Mouse (Mus musculus): Measurements from ENCODE around the gene Gm10645. TPM values are rescaled to one million over a fixed set of nuclear protein-coding genes. Genes with fewer than 3 reads are reported as not detected.

Gm10645 gene
- polyA plus RNA-seq, 1 experiment from 2014 or later: 0.93 TPM

- ATAC-seq (ENCODE audit: insufficient number of reproducible peaks, low FRiP score, low TSS enrichment, low read depth): no peak
- Histone ChIP-seq H3K4me3 (ENCODE audit: low read depth, low read length) (no peak overlapping the region), H3K9me3 (ENCODE audit: control insufficient read depth, low read length) (no peaks in the 10 kb centered on the region), H3K27ac (replicated peaks; ENCODE audit: low read depth, low read length) (no peak overlapping the region), H3K4me2 (ENCODE audit: low read depth, severe bottlenecking) (no peak overlapping the region), H3K36me3 (ENCODE audit: control insufficient read depth, insufficient read depth, low read length) (no peaks in the 10 kb centered on the region), H3K4me1 (ENCODE audit: control insufficient read depth, insufficient read depth, low read length) (0 out of 2 replicates have a peak, but pooled peaks cover 2% of the 10 kb centered on the region), H3K27me3 (ENCODE audit: control insufficient read depth, insufficient read depth, low read length) (no peaks in the 10 kb centered on the region), H3K9ac (ENCODE audit: low read length) (no peak overlapping the region)
- DNase-seq (ENCODE audit: low spot score): no peak
- 49% methylated on average over 2 of the region's 2 CpGs for WGBS
These were observed 10.8 kb upstream of the Gm10645 start for GRCm38 (mm10) chr8:83176785-83177184.

GRCm38 (mm10) chr8:83175680-83176079 is 9.7 kb upstream of the Gm10645 start:
- H3K27ac ChIP-seq (replicated peaks; ENCODE audit: low read depth, low read length): no peak overlapping the region
- 72% methylated on average over 10 of the region's 10 CpGs for WGBS
- H3K4me1 ChIP-seq (ENCODE audit: control insufficient read depth, insufficient read depth, low read length): 0 out of 2 replicates have a peak, but pooled peaks cover 2% of the 10 kb centered on the region
- no peaks in the 10 kb centered on the region for H3K27me3 ChIP-seq (ENCODE audit: control insufficient read depth, insufficient read depth, low read length)
- ATAC-seq (ENCODE audit: insufficient number of reproducible peaks, low FRiP score, low TSS enrichment, low read depth) (no peak), DNase-seq (ENCODE audit: low spot score) (no peak)
- H3K9ac ChIP-seq (ENCODE audit: low read length): no peak overlapping the region
- no peaks in the 10 kb centered on the region for H3K36me3 ChIP-seq (ENCODE audit: control insufficient read depth, insufficient read depth, low read length)
- no peak overlapping the region for H3K4me2 ChIP-seq (ENCODE audit: low read depth, severe bottlenecking)
- no peak overlapping the region for H3K4me3 ChIP-seq (ENCODE audit: low read depth, low read length)
- no peaks in the 10 kb centered on the region for H3K9me3 ChIP-seq (ENCODE audit: control insufficient read depth, low read length)

GRCm38 (mm10) chr8:83170894-83171293 is 4.9 kb upstream of the Gm10645 start:
- Histone ChIP-seq H3K4me3 (ENCODE audit: low read depth, low read length) (no peak overlapping the region), H3K9me3 (ENCODE audit: control insufficient read depth, low read length) (no peaks in the 10 kb centered on the region), H3K27me3 (ENCODE audit: control insufficient read depth, insufficient read depth, low read length) (no peaks in the 10 kb centered on the region), H3K9ac (ENCODE audit: low read length) (no peak overlapping the region), H3K4me2 (ENCODE audit: low read depth, severe bottlenecking) (no peak overlapping the region), H3K4me1 (ENCODE audit: control insufficient read depth, insufficient read depth, low read length) (no peaks in the 10 kb centered on the region), H3K27ac (replicated peaks; ENCODE audit: low read depth, low read length) (no peak overlapping the region), H3K36me3 (ENCODE audit: control insufficient read depth, insufficient read depth, low read length) (no peaks in the 10 kb centered on the region)
- ATAC-seq (ENCODE audit: insufficient number of reproducible peaks, low FRiP score, low TSS enrichment, low read depth) (no peak), DNase-seq (ENCODE audit: low spot score) (no peak)
- WGBS: 67% methylated on average over 6 of the region's 6 CpGs

- DNase-seq (ENCODE audit: low spot score) (no peak), ATAC-seq (ENCODE audit: insufficient number of reproducible peaks, low FRiP score, low TSS enrichment, low read depth) (no peak)
- Histone ChIP-seq H3K4me3 (ENCODE audit: low read depth, low read length) (no peak overlapping the region), H3K4me2 (ENCODE audit: low read depth, severe bottlenecking) (no peak overlapping the region), H3K9me3 (ENCODE audit: control insufficient read depth, low read length) (no peaks in the 10 kb centered on the region), H3K9ac (ENCODE audit: low read length) (no peak overlapping the region), H3K27ac (replicated peaks; ENCODE audit: low read depth, low read length) (no peak overlapping the region), H3K36me3 (ENCODE audit: control insufficient read depth, insufficient read depth, low read length) (no peaks in the 10 kb centered on the region), H3K27me3 (ENCODE audit: control insufficient read depth, insufficient read depth, low read length) (no peaks in the 10 kb centered on the region), H3K4me1 (ENCODE audit: control insufficient read depth, insufficient read depth, low read length) (no peaks in the 10 kb centered on the region)
- 93% methylated on average over 2 of the region's 2 CpGs for WGBS
These were observed 3.7 kb upstream of the Gm10645 start for GRCm38 (mm10) chr8:83169709-83170108.

- Histone ChIP-seq H3K4me3 (ENCODE audit: low read depth, low read length) (no peak overlapping the region), H3K9me3 (ENCODE audit: control insufficient read depth, low read length) (no peaks in the 10 kb centered on the region), H3K4me1 (ENCODE audit: control insufficient read depth, insufficient read depth, low read length) (no peaks in the 10 kb centered on the region), H3K4me2 (ENCODE audit: low read depth, severe bottlenecking) (no peak overlapping the region), H3K27ac (replicated peaks; ENCODE audit: low read depth, low read length) (no peak overlapping the region), H3K36me3 (ENCODE audit: control insufficient read depth, insufficient read depth, low read length) (no peaks in the 10 kb centered on the region), H3K9ac (ENCODE audit: low read length) (no peak overlapping the region), H3K27me3 (ENCODE audit: control insufficient read depth, insufficient read depth, low read length) (no peaks in the 10 kb centered on the region)
- 89% methylated on average over 3 of the region's 3 CpGs for WGBS
- no peak for ATAC-seq (ENCODE audit: insufficient number of reproducible peaks, low FRiP score, low TSS enrichment, low read depth)
- DNase-seq (ENCODE audit: low spot score): no peak
These were observed 3.2 kb upstream of the Gm10645 start for GRCm38 (mm10) chr8:83169127-83169526.

- no peak for DNase-seq (ENCODE audit: low spot score)
- 42% methylated on average over 3 of the region's 3 CpGs for WGBS
These were observed 2.0 kb upstream of the Gm10645 start for GRCm38 (mm10) chr8:83167932-83168331.

GRCm38 (mm10) chr8:83165235-83165930 is 587 bp downstream of the Gm10645 start, which contains the start of gene Tbc1d9:
Tbc1d9 (plus strand) TSS chr8:83165352.
- no peaks in the 10 kb centered on the region for H3K9me3 ChIP-seq (ENCODE audit: control insufficient read depth, low read length)
- no peaks in the 10 kb centered on the region for H3K27me3 ChIP-seq (ENCODE audit: control insufficient read depth, insufficient read depth, low read length)
- H3K4me1 ChIP-seq (ENCODE audit: control insufficient read depth, insufficient read depth, low read length): no peaks in the 10 kb centered on the region
- under 1% methylated on average over 63 of the region's 63 CpGs for WGBS
- DNase-seq (ENCODE audit: low spot score) (peak; percentile 79), ATAC-seq (ENCODE audit: insufficient number of reproducible peaks, low FRiP score, low TSS enrichment, low read depth) (peak; percentile 88)
- H3K9ac ChIP-seq (ENCODE audit: low read length): peak within 1 kb of the TSS; percentile 85
- H3K4me2 ChIP-seq (ENCODE audit: low read depth, severe bottlenecking): peak within 1 kb of the TSS; percentile 88
- H3K4me3 ChIP-seq (ENCODE audit: low read depth, low read length): peak within 1 kb of the TSS; percentile 72
- H3K27ac ChIP-seq (replicated peaks; ENCODE audit: low read depth, low read length): no peak within 1 kb of the TSS; the same call in 1 of the 2 replicates
- no peaks in the 10 kb centered on the region for H3K36me3 ChIP-seq (ENCODE audit: control insufficient read depth, insufficient read depth, low read length)

More at GRCm38 (mm10) chr8:83167932-83168331, 2.0 kb upstream of the Gm10645 start:
- H3K27ac ChIP-seq (replicated peaks; ENCODE audit: low read depth, low read length): no peak overlapping the region
- no peaks in the 10 kb centered on the region for H3K27me3 ChIP-seq (ENCODE audit: control insufficient read depth, insufficient read depth, low read length)
- ATAC-seq (ENCODE audit: insufficient number of reproducible peaks, low FRiP score, low TSS enrichment, low read depth): no peak
- H3K4me3 ChIP-seq (ENCODE audit: low read depth, low read length): no peak overlapping the region
- no peaks in the 10 kb centered on the region for H3K4me1 ChIP-seq (ENCODE audit: control insufficient read depth, insufficient read depth, low read length)
- H3K9ac ChIP-seq (ENCODE audit: low read length): no peak overlapping the region
- H3K9me3 ChIP-seq (ENCODE audit: control insufficient read depth, low read length): no peaks in the 10 kb centered on the region
- no peaks in the 10 kb centered on the region for H3K36me3 ChIP-seq (ENCODE audit: control insufficient read depth, insufficient read depth, low read length)
- H3K4me2 ChIP-seq (ENCODE audit: low read depth, severe bottlenecking): no peak overlapping the region

- H3K4me3 ChIP-seq (ENCODE audit: low read depth, low read length): no peak overlapping the region
- no peak overlapping the region for H3K27ac ChIP-seq (replicated peaks; ENCODE audit: low read depth, low read length)
- no peaks in the 10 kb centered on the region for H3K9me3 ChIP-seq (ENCODE audit: control insufficient read depth, low read length)
- H3K36me3 ChIP-seq (ENCODE audit: control insufficient read depth, insufficient read depth, low read length): no peaks in the 10 kb centered on the region
- no peak overlapping the region for H3K9ac ChIP-seq (ENCODE audit: low read length)
- no peaks in the 10 kb centered on the region for H3K27me3 ChIP-seq (ENCODE audit: control insufficient read depth, insufficient read depth, low read length)
- 68% methylated on average over 2 of the region's 2 CpGs for WGBS
- no peak for DNase-seq (ENCODE audit: low spot score)
- no peak for ATAC-seq (ENCODE audit: insufficient number of reproducible peaks, low FRiP score, low TSS enrichment, low read depth)
- H3K4me2 ChIP-seq (ENCODE audit: low read depth, severe bottlenecking): no peak overlapping the region
- no peaks in the 10 kb centered on the region for H3K4me1 ChIP-seq (ENCODE audit: control insufficient read depth, insufficient read depth, low read length)
These were observed 5.4 kb downstream of the Gm10645 start for GRCm38 (mm10) chr8:83160613-83161012.

- Histone ChIP-seq H3K9me3 (ENCODE audit: control insufficient read depth, low read length) (no peaks in the 10 kb centered on the region), H3K36me3 (ENCODE audit: control insufficient read depth, insufficient read depth, low read length) (no peaks in the 10 kb centered on the region), H3K27me3 (ENCODE audit: control insufficient read depth, insufficient read depth, low read length) (no peaks in the 10 kb centered on the region), H3K4me2 (ENCODE audit: low read depth, severe bottlenecking) (no peak overlapping the region), H3K4me3 (ENCODE audit: low read depth, low read length) (no peak overlapping the region), H3K9ac (ENCODE audit: low read length) (no peak overlapping the region), H3K4me1 (ENCODE audit: control insufficient read depth, insufficient read depth, low read length) (no peaks in the 10 kb centered on the region), H3K27ac (replicated peaks; ENCODE audit: low read depth, low read length) (no peak overlapping the region)
- no peak for DNase-seq (ENCODE audit: low spot score)
- 61% methylated on average over 1 of the region's 1 CpGs for WGBS
- ATAC-seq (ENCODE audit: insufficient number of reproducible peaks, low FRiP score, low TSS enrichment, low read depth): no peak
These were observed 6.4 kb downstream of the Gm10645 start for GRCm38 (mm10) chr8:83159615-83160014.
